Mouse (Mus musculus) heart, postnatal 0 days (tissue): ENCODE data around the gene Erg28. TPM values are rescaled to one million over a fixed set of nuclear protein-coding genes. Genes with fewer than 3 reads are reported as not detected.

Experiments used
- ATAC-seq: fragments of 200-750 bp; cut with Nextera tagmentation; 2 replicates; pipeline ENCODE4 v1.8.0; 2017; ENCODE audit warnings: low read depth, moderate number of reproducible peaks, moderate library complexity; ENCODE audit not compliant: insufficient read depth
- DNase-seq: peaks from one replicate; pipeline ENCODE4 v3.0.0-alpha.2; 2016; ENCODE audit warnings: low spot score
- H3K27ac ChIP-seq: fragments of 300-500 bp; sonication (generic); 2 replicates; pipeline ENCODE4 v1.5.1; 2014; ENCODE audit warnings: low read depth, mild to moderate bottlenecking
- H3K27me3 ChIP-seq: fragments of 300-500 bp; sonication (generic); 2 replicates; pipeline ENCODE4 v1.6.1; 2014; ENCODE audit warnings: low read length, mixed read lengths; ENCODE audit not compliant: control insufficient read depth, insufficient read depth
- H3K36me3 ChIP-seq: fragments of 300-500 bp; sonication (generic); replicated peaks from 2 replicates; pipeline ENCODE4 v1.6.1; 2014; ENCODE audit warnings: low read length, mixed read lengths; ENCODE audit not compliant: control insufficient read depth, insufficient read depth
- H3K4me1 ChIP-seq: fragments of 300-500 bp; sonication (generic); 2 replicates; pipeline ENCODE4 v1.6.1; 2014; ENCODE audit warnings: antibody characterized with exemption; ENCODE audit not compliant: control insufficient read depth, insufficient read depth
- H3K4me2 ChIP-seq: fragments of 300-500 bp; sonication (generic); 2 replicates; pipeline ENCODE4 v1.6.1; 2014; ENCODE audit warnings: low read depth, mild to moderate bottlenecking, low read length, moderate library complexity
- H3K4me3 ChIP-seq: fragments of 300-500 bp; sonication (generic); 2 replicates; pipeline ENCODE4 v1.5.1; 2014; ENCODE audit warnings: low read depth, low read length
- H3K9ac ChIP-seq: fragments of 300-500 bp; sonication (generic); replicated peaks from 2 replicates; pipeline ENCODE4 v1.6.1; 2014; ENCODE audit warnings: low read depth, low read length, mixed read lengths
- H3K9me3 ChIP-seq: fragments of 300-500 bp; sonication (generic); replicated peaks from 2 replicates; pipeline ENCODE4 v1.6.1; 2016; ENCODE audit warnings: low read length; ENCODE audit not compliant: control insufficient read depth
- CTCF ChIP-seq: IDR thresholded peaks from 2 replicates; pipeline ENCODE4 v1.5.1; 2016; ENCODE audit warnings: antibody characterized with exemption, control low read depth, low read depth
- EP300 ChIP-seq: IDR thresholded peaks from 2 replicates; pipeline ENCODE4 v1.6.1; 2016; ENCODE audit warnings: antibody characterized with exemption, low read depth
- WGBS: fragments of 180-500 bp; shearing (Covaris S2); extraction: QIAGEN DNeasy Blood & Tissue Kit; methylation state at CpG from one replicate; pipeline ENCODE4 v1.1.7; 2014; 5-methylcytosine and 5-hydroxymethylcytosine counted together
- polyA plus RNA-seq: library from polyadenylated mRNA; unstranded; fragments of >200 nt; fragmentation: Nextera tagmentation; extraction: Ambion mirVana; gene quantifications from 2 replicates; pipeline ENCODE4 v1.2.1, GENCODE M21; 2015
- total RNA-seq: library from RNA; depleted of rRNA; stranded (reverse); fragments of >200 nt; gene quantifications from 2 replicates; pipeline ENCODE4 v1.2.3, GENCODE M21; 2014; ENCODE audit warnings: low replicate concordance

The Erg28 gene
- total and polyA plus RNA-seq, 2 experiments from 2014 or later, result 14.2 to 27.7 TPM

DNA sequence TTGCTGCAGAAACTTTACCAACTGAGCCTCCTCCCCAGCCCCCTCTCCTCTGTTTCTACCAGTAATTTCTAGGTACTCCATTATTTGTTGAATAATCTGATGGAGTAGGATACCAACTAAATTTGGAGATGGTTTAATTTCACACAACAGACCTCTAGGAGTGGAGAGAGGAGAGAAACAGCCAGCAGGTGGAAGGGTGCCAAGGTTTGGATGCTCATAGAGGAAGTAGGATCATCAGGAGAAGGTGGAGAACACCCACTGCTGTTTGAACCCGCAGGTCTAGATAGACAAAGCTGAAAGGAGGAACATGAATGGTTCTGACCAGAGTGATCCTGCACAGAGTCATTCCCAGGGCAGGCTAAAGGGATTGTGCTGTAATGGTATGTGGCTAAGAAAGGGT is 28.8 kb downstream of the Erg28 start:
- no peak overlapping the region for H3K4me3 ChIP-seq
- no peaks in the 10 kb centered on the region for H3K4me1 ChIP-seq
- 0 out of 2 replicates have a peak, but pooled peaks cover 2% of the 10 kb centered on the region for H3K36me3 ChIP-seq
- 56% methylated on average over 1 of the region's 1 CpGs for WGBS
- no peak overlapping the region for H3K27ac ChIP-seq
- H3K9ac ChIP-seq, result no peak overlapping the region
- ATAC-seq (no peak), DNase-seq (no peak)
- no peaks in the 10 kb centered on the region for H3K9me3 ChIP-seq
- no peaks in the 10 kb centered on the region for H3K27me3 ChIP-seq
- no peak for TF ChIP-seq EP300
- no peak for TF ChIP-seq CTCF
- no peak overlapping the region for H3K4me2 ChIP-seq

DNA sequence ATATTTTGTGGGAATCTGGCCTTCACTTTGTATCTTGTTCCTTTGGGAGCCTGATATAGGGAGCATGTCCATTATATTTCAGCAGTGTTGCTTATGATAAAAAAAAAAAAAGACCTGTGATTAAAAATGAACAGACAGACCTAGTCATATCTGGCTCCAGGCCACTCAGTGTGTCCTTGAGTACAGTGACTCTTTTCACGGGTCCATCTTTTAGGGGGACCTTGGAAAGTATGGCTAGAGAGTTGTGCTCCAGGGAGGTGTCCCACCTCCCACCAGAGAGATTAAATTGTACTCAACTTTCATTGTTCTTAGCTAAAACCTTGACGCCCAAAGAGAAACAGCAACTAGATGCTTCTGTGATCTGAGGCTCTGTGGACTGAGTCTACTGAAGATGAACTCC is 30.3 kb downstream of the Erg28 start:
- no peak for ATAC-seq
- 0 out of 2 replicates have a peak, but pooled peaks cover 3% of the 10 kb centered on the region for H3K36me3 ChIP-seq
- 54% methylated on average over 2 of the region's 2 CpGs for WGBS
- H3K4me2 ChIP-seq, result no peak overlapping the region
- H3K27ac ChIP-seq, result no peak overlapping the region
- H3K9ac ChIP-seq, result no peak overlapping the region
- no peaks in the 10 kb centered on the region for H3K9me3 ChIP-seq
- H3K27me3 ChIP-seq, result no peaks in the 10 kb centered on the region
- TF ChIP-seq EP300 (no peak), CTCF (no peak)
- no peak overlapping the region for H3K4me3 ChIP-seq
- H3K4me1 ChIP-seq, result no peaks in the 10 kb centered on the region
- DNase-seq, result no peak

DNA sequence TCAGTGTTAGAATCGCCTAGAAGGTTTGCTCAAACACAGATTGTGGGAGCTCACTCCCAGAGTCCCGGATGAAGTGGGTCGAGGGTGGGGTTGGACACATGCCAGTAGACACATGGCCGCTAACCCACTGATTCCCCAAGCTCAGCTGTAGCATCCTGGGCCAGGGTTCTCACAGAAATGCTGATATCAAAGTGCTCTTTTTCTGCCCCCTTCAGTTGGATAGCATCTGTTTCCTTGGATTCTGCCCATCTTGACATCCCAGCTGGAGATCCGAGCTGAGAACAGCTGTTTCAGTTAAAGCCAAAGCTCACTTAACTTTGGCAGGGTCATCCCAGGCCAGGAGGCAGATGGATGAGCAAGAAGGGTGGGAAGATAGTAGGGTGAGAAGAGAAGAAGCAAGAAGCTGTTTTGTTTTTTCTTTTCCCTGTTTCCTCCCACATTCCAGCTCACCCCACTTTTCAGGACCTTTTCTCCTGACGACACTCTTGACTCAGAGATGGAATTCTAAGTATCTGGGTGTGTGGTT is 31.5 kb downstream of the Erg28 start:
- no peak overlapping the region for H3K4me2 ChIP-seq
- peak; percentile 22 for DNase-seq
- 0 out of 2 replicates have a peak, but pooled peaks cover 3% of the 10 kb centered on the region for H3K36me3 ChIP-seq
- H3K27me3 ChIP-seq, result no peaks in the 10 kb centered on the region
- H3K4me3 ChIP-seq, result no peak overlapping the region
- 43% methylated on average over 6 of the region's 6 CpGs for WGBS
- no peaks in the 10 kb centered on the region for H3K4me1 ChIP-seq
- TF ChIP-seq CTCF (no peak), EP300 (no peak)
- ATAC-seq, result no peak
- no peak overlapping the region for H3K27ac ChIP-seq
- no peaks in the 10 kb centered on the region for H3K9me3 ChIP-seq
- no peak overlapping the region for H3K9ac ChIP-seq

- Histone ChIP-seq H3K27me3 (no peaks in the 10 kb centered on the region), H3K9ac (no peak overlapping the region), H3K4me3 (no peak overlapping the region), H3K27ac (no peak overlapping the region), H3K36me3 (0 out of 2 replicates have a peak, but pooled peaks cover 3% of the 10 kb centered on the region), H3K4me2 (no peak overlapping the region), H3K9me3 (no peaks in the 10 kb centered on the region), H3K4me1 (no peaks in the 10 kb centered on the region)
- ATAC-seq, result no peak
- TF ChIP-seq CTCF (no peak), EP300 (no peak)
- DNase-seq, result no peak
- WGBS, result 75% methylated on average over 4 of the region's 4 CpGs
These were observed 32.2 kb downstream of the Erg28 start for GRCm38 (mm10) chr12:85792158-85792557.

DNA sequence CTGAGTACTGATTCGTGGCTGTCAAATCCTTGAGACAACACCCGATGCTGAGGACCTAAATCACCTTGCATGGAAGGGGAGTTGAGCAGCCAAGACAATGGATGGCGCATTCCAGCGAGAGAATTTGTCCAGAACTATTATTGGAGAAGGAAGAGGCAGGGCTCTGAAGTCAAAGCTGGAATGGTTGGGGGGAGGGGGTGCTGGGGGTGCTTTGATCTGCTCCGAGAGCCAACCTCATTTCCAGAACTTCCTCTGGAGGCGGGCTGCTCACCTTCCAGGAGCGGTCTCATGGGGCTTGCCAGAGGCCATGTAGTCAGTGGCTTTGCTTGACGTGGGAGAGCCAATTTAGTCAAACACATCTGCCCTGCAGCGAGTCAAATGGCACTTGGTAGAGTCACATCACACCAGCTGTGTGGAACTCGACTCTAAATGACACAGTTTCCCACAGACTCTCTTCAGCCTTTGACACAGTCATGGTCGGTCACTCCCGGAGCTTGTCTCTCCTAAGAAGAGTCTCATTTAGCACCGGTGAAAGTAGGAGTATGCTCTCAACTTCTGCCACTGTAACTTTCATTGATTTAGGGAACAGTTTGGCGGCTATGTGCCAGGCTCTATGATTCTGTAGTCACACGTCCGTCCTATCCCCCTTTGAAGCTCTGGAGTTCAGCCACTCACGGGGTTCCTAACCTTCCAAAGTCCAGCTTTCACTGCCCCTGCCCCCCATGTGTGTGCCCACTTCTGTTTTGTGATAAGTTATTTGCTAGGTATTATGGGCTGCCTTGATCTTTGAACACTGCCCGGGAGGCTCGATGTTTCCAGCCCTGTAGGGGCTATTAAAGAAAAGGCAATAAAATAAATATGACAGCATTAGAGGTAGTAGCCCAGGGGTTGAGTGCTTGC is 39.2 kb downstream of the Erg28 start:
- Histone ChIP-seq H3K27ac (no peak overlapping the region), H3K4me1 (no peaks in the 10 kb centered on the region), H3K27me3 (no peaks in the 10 kb centered on the region), H3K9me3 (no peaks in the 10 kb centered on the region), H3K9ac (no peak overlapping the region), H3K4me3 (no peak overlapping the region), H3K4me2 (no peak overlapping the region), H3K36me3 (no peaks in the 10 kb centered on the region)
- WGBS, result 62% methylated on average over 19 of the region's 19 CpGs
- DNase-seq, result no peak
- ATAC-seq, result no peak; the same call in 1 of the 2 replicates
- 0 out of 2 replicates have a peak, but pooled peaks have one; percentile 22 for TF ChIP-seq EP300
- TF ChIP-seq CTCF, result no peak
